Mouse (Mus musculus) Patski (cell line): ENCODE measurements at regions not wholly inside any gene's neighbourhood (a gene's known extent, or its start where the extent isn't known, plus 50 kb on each side); places are given as distances from the start of the nearest gene placed in this dataset.

ENCODE experiments used
- ATAC-seq: fragments of 100-300 bp; one replicate; pipeline ENCODE4 v1.8.0; 2021
- CTCF ChIA-PET: fragments of 350-600 bp; sonication (Branson Sonifier 250); formaldehyde crosslinking; loops from one replicate; lab custom pipeline; 2022; ENCODE audit warnings: inconsistent platforms; lab: Charles Lee
- POLR2A ChIA-PET: fragments of 350-600 bp; sonication (Branson Sonifier 250); formaldehyde crosslinking; loops from one replicate; lab custom pipeline; 2022; ENCODE audit warnings: antibody characterized with exemption, inconsistent platforms; lab: Charles Lee
- DNase-seq: peaks from one replicate; pipeline ENCODE4 v3.0.0-alpha.2; 2011; ENCODE audit warnings: low read depth, low spot score
- H3K27me3 ChIP-seq: fragments of 371-371 bp; one replicate; pipeline ENCODE4 v1.5.1; 2021
- CTCF ChIP-seq: fragments of 100-300 bp; IDR thresholded peaks from one replicate; pipeline ENCODE4 v1.5.1; 2021
- in situ Hi-C: fragments of 300-500 bp; cut with MboI; formaldehyde crosslinking; loops from 3 replicates; pipeline ENCODE4 v1.11.1; 2018; ENCODE audit warnings: low pct_unique_long_range_greater_than_20kb, mixed read lengths

GRCm38 (mm10) chr14:40758441-40758840 lies 134.6 kb downstream of the Sh2d4b start:
- H3K27me3 ChIP-seq = peaks cover 24% of the 10 kb centered on the region
- ATAC-seq (no peak), DNase-seq (no peak)
- no peak for TF ChIP-seq CTCF
- ChIA-PET CTCF (interaction anchor here (1.1 to 1.7 kb wide), 2 partner anchors 10 to 14 kb away, joined by 4 read pairs; no protein-coding TSS in a partner anchor), POLR2A (no interaction called here)
- in situ Hi-C loops = no loop called here

- ATAC-seq = no peak
- CTCF ChIA-PET = no interaction called here
- POLR2A ChIA-PET = no interaction called here
- no peak for DNase-seq
- TF ChIP-seq CTCF = no peak
- H3K27me3 ChIP-seq = no peaks in the 10 kb centered on the region
- in situ Hi-C loops = loop anchor here (25.0 kb wide), 1 partner anchor 1203 kb away; no protein-coding TSS in a partner anchor
These were observed 152.5 kb downstream of the Sh2d4b start for GRCm38 (mm10) chr14:40740541-40740940.

GRCm38 (mm10) chr14:40731861-40732260 lies 161.2 kb downstream of the Sh2d4b start:
- no peak for DNase-seq
- ChIA-PET CTCF (interaction anchor here (1.1 kb wide), 1 partner anchor 1200 kb away, joined by 4 read pairs; no protein-coding TSS in a partner anchor), POLR2A (no interaction called here)
- TF ChIP-seq CTCF = peak; percentile 59
- peaks cover 7% of the 10 kb centered on the region for H3K27me3 ChIP-seq
- in situ Hi-C loops = loop anchor here (25.0 kb wide), 1 partner anchor 1195 kb away; no protein-coding TSS in a partner anchor
- no peak for ATAC-seq

- peaks cover 29% of the 10 kb centered on the region for H3K27me3 ChIP-seq
- in situ Hi-C loops = no loop called here
- POLR2A ChIA-PET = no interaction called here
- DNase-seq = no peak
- no peak for TF ChIP-seq CTCF
- no peak for ATAC-seq
- CTCF ChIA-PET = no interaction called here
These were observed 184.0 kb downstream of the Sh2d4b start for GRCm38 (mm10) chr14:40708981-40709531.

- ATAC-seq (no peak), DNase-seq (no peak)
- POLR2A ChIA-PET = no interaction called here
- CTCF ChIA-PET = no interaction called here
- in situ Hi-C loops = no loop called here
- H3K27me3 ChIP-seq = peaks cover 14% of the 10 kb centered on the region
- no peak for TF ChIP-seq CTCF
These were observed 185.6 kb downstream of the Sh2d4b start for GRCm38 (mm10) chr14:40707419-40707818.

GRCm38 (mm10) chr14:40703451-40703850 lies 189.6 kb downstream of the Sh2d4b start:
- ATAC-seq (no peak), DNase-seq (no peak)
- in situ Hi-C loops = loop anchor here (5.0 kb wide), 1 partner anchor 36 kb away; no protein-coding TSS in a partner anchor
- ChIA-PET POLR2A (no interaction called here), CTCF (no interaction called here)
- H3K27me3 ChIP-seq = peaks cover 13% of the 10 kb centered on the region
- TF ChIP-seq CTCF = no peak

GRCm38 (mm10) chr14:40681711-40682110 lies 211.4 kb downstream of the Sh2d4b start:
- POLR2A ChIA-PET = no interaction called here
- TF ChIP-seq CTCF = no peak
- in situ Hi-C loops = no loop called here
- DNase-seq (no peak), ATAC-seq (no peak)
- CTCF ChIA-PET = no interaction called here
- peaks cover 12% of the 10 kb centered on the region for H3K27me3 ChIP-seq

GRCm38 (mm10) chr14:40653558-40653957 lies 239.5 kb downstream of the Sh2d4b start:
- ATAC-seq (no peak), DNase-seq (no peak)
- in situ Hi-C loops = no loop called here
- ChIA-PET CTCF (no interaction called here), POLR2A (no interaction called here)
- TF ChIP-seq CTCF = no peak
- no peaks in the 10 kb centered on the region for H3K27me3 ChIP-seq
